Mouse (Mus musculus) bone marrow macrophage, adult 2 months (primary cell): ENCODE data around the gene Pdcd10. TPM values are rescaled to one million over a fixed set of nuclear protein-coding genes. Genes with fewer than 3 reads are reported as not detected.

Source experiments
- H3K27ac ChIP-seq: 2 replicates; pipeline ENCODE4 v1.5.1; 2012; ENCODE audit warnings: low read depth, low read length; ENCODE audit not compliant: insufficient read depth
- H3K4me1 ChIP-seq: 2 replicates; pipeline ENCODE4 v1.6.1; 2012; ENCODE audit warnings: low read length; ENCODE audit not compliant: control insufficient read depth, insufficient read depth
- H3K4me3 ChIP-seq: 2 replicates; pipeline ENCODE4 v1.5.1; 2012; ENCODE audit warnings: mild to moderate bottlenecking, low read length, moderate library complexity; ENCODE audit not compliant: insufficient read depth
- CTCF ChIP-seq: IDR thresholded peaks from 2 replicates; pipeline ENCODE4 v1.5.1; 2012; ENCODE audit warnings: low read depth, mild to moderate bottlenecking, low read length, moderate library complexity
- POLR2A ChIP-seq: IDR thresholded peaks from 2 replicates; pipeline ENCODE4 v1.6.1; 2012; ENCODE audit warnings: mild to moderate bottlenecking, low read depth, low read length, borderline replicate concordance
- polyA plus RNA-seq: library from polyadenylated mRNA; stranded (reverse); fragments of >200 nt; gene quantifications from 2 replicates; pipeline ENCODE4 v1.2.4, GENCODE M21; 2012; ENCODE audit not compliant: missing spikeins, insufficient read depth, insufficient read length

Pdcd10 gene
- polyA plus RNA-seq, 1 experiment = 106 TPM

DNA sequence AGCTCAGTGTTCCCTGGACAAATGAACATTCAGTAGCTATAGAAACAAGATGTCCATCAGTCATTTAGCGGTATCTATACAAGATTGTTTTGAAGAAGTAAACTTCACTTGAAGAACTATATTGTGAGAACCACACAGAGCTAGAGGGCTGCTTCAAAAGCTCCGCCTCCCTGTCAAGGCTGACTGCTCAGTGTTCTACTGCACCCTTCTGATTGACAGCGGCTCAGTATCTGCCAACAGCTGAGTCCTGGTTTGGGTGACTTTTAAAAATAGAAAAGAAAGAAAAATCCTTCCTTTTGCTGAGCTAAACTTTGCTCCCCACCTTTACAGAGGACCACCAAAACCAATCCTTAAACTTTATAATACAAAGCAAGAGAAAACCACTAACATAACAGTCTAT is 13.8 kb downstream of the Pdcd10 start:
- H3K4me3 ChIP-seq = no peak overlapping the region
- H3K4me1 ChIP-seq = 0 out of 2 replicates have a peak, but pooled peaks cover 3% of the 10 kb centered on the region
- TF ChIP-seq CTCF (no peak), POLR2A (no peak)
- H3K27ac ChIP-seq = no peak overlapping the region

DNA sequence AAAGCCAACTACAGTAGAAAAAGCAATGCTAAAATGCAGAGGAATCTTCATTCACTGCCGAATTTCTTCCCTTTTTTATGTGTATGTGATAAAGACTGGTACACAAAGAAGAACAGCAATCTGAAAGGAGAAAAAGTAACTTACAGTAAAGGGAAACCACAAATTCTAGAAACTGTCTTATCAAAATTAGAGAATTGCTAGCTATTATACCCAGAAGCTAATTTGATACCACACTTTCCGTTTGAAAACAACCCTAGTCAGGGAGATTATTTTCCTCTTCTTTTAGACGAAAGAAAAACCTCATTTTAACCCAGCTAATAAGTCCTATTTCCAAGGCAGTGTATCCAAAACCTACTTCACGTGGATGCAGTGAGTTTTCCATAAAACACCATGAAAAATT is 15.4 kb downstream of the Pdcd10 start:
- Histone ChIP-seq H3K4me3 (no peak overlapping the region), H3K27ac (no peak overlapping the region), H3K4me1 (0 out of 2 replicates have a peak, but pooled peaks cover 3% of the 10 kb centered on the region)
- TF ChIP-seq CTCF = no peak

DNA sequence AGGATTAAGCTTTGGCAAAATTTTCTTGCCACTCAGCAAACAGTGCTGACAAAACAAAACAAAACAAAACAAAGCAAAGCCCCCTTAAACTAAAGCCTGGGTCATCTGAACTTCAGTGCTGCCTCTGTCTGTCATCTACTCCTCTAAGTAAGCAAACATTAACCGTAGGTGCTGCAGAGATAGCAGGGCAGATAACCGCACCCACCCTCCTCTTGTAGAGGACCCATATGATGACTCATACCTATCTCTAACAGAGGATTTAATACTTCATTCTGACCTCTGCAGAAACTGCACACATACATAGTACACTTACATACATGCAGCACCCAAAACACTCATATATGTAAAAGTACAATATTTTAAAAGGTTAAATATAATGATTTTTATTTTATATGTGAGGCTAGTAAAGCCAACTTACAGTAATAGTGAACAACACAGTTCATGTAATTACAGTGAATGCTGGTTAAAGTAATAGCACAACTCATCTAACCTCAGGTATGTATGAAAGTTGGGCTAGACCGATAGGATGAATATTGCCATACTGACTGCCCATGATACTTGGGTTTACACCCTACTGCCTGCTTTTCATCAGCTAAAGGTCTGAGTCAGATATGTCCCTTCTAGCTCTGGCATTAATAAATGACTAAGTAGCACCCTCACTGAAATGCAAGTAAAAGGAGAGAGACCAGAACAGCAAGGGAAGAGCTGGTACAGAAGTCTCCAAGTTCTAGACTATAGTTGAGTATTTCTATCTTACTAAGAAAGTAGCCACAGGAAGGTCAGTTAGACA is 22.4 kb downstream of the Pdcd10 start:
- Histone ChIP-seq H3K4me3 (no peak overlapping the region), H3K4me1 (no peaks in the 10 kb centered on the region), H3K27ac (no peak overlapping the region)
- TF ChIP-seq POLR2A (no peak), CTCF (no peak)

DNA sequence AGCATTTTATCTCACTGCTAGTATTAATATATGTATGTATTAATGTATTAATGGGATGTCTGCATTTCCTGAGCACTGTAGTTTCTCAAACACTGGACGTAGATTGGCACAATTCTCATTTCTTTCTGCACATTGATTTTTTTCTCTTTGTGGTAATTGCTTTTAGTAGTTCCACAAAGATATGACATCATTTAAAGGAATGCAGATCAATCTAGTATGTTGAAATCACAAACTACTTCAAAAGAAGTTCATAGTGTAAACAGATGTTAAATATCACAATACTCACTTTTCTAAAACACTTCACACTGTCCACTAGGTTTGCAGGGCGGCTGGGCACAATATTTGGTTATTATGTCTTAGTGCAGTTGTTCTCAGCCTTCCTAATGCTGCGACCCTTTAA is 25.6 kb downstream of the Pdcd10 start:
- no peak overlapping the region for H3K27ac ChIP-seq
- H3K4me3 ChIP-seq = no peak overlapping the region
- no peak for TF ChIP-seq CTCF
- no peak for TF ChIP-seq POLR2A
- H3K4me1 ChIP-seq = no peaks in the 10 kb centered on the region

GRCm38 (mm10) chr3:75522527-75522926 is 34.1 kb downstream of the Pdcd10 start:
- no peak for TF ChIP-seq POLR2A
- TF ChIP-seq CTCF = no peak
- H3K4me3 ChIP-seq = no peak overlapping the region
- H3K27ac ChIP-seq = no peak overlapping the region

DNA sequence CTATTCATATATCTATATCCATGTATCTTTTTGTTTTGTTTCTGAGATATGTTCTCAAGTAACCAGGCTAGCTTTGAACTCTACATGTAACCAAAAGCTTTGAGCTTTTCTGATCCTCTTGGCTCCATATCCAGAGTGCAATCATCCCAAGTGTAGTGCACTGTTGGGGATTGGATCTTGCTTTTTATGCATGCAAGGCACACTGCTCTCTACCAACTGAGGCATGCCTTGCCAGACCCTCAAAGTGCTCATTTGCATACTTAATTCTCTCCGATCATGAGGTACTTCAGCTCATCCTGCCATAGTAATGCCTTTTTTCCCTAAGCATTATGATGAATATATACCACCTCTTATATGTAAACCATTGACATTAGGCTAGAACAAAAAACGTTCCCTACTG is 35.3 kb downstream of the Pdcd10 start:
- no peak overlapping the region for H3K27ac ChIP-seq
- H3K4me1 ChIP-seq = no peaks in the 10 kb centered on the region
- H3K4me3 ChIP-seq = no peak overlapping the region
- TF ChIP-seq POLR2A (no peak), CTCF (no peak)

More at GRCm38 (mm10) chr3:75522527-75522926, 34.1 kb downstream of the Pdcd10 start:
- H3K4me1 ChIP-seq = no peaks in the 10 kb centered on the region

DNA sequence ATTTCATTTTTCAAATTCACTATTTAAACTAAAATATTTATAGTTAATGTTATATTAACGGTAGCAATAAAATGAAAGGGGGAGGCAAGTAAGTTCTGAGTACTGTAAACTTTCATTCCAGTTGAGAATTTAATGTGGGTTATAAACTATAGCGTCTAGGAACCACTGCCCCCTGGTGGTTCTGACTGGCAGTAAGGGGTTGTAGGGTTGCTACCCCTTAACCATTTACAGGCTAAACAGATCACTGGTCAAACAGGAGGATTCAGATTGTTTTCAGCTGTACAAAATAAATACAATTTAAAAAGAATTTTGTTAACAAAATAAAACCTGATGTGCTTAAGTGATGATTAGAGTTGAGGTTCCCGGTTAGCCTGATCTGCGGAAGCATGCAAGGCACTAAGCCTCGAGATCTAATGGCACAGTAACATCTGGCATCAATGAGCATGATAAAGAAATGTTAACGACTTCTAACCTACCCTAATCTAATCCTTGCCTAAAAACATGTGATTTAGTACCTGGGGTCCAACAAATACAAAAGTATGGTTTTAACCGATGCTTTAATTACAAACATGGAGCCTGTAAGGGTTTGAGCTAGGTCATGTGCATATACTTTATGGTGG is 38.9 kb downstream of the Pdcd10 start:
- Histone ChIP-seq H3K27ac (no peak overlapping the region), H3K4me1 (no peaks in the 10 kb centered on the region), H3K4me3 (no peak overlapping the region)
- TF ChIP-seq CTCF = no peak
- no peak for TF ChIP-seq POLR2A

- TF ChIP-seq CTCF (no peak), POLR2A (no peak)
- H3K4me3 ChIP-seq = peak overlapping the region; percentile 21; the same call in 1 of the 2 replicates
These were observed 57.4 kb downstream of the Pdcd10 start for GRCm38 (mm10) chr3:75498961-75499960.

GRCm38 (mm10) chr3:75492913-75493312 is 63.7 kb downstream of the Pdcd10 start:
- no peak for TF ChIP-seq CTCF
- TF ChIP-seq POLR2A = no peak
- Histone ChIP-seq H3K4me1 (no peaks in the 10 kb centered on the region), H3K4me3 (no peak overlapping the region), H3K27ac (no peak overlapping the region)

More at GRCm38 (mm10) chr3:75498961-75499960, 57.4 kb downstream of the Pdcd10 start:
- peaks cover 12% of the 10 kb centered on the region for H3K4me1 ChIP-seq
- H3K27ac ChIP-seq = no peak overlapping the region

GRCm38 (mm10) chr3:75482056-75482455 is 74.6 kb downstream of the Pdcd10 start, which contains the start of gene Wdr49:
Gene Wdr49, minus strand, starts transcription at chr3:75482156.
- Histone ChIP-seq H3K4me1 (no peaks in the 10 kb centered on the region), H3K4me3 (no peak within 1 kb of the TSS), H3K27ac (no peak within 1 kb of the TSS)
- no peak for TF ChIP-seq CTCF
- no peak for TF ChIP-seq POLR2A
